Mouse (Mus musculus) liver, adult 2 months (tissue): Measurements from ENCODE around the gene Telo2.

Source experiments
- CTCF ChIP-seq: fragments of 200-500 bp; IDR thresholded peaks from 2 replicates; pipeline ENCODE4 v1.5.1; 2011; ENCODE audit warnings: low read depth, low read length, control low read depth
- POLR2A ChIP-seq: fragments of 200-500 bp; IDR thresholded peaks from 2 replicates; pipeline ENCODE4 v1.6.1; 2011; ENCODE audit warnings: low read length, control low read depth; ENCODE audit not compliant: insufficient read depth; ENCODE audit errors: extremely low read depth

- TF ChIP-seq POLR2A (no peak), CTCF (no peak)
Observed at GRCm38 (mm10) chr17:25163387-25163786, 47.6 kb upstream of the Telo2 start.
